Mouse (Mus musculus) limb, embryonic 10.5 days (tissue): ENCODE measurements around the gene Gpm6a. TPM values are rescaled to one million over a fixed set of nuclear protein-coding genes. Genes with fewer than 3 reads are reported as not detected.

Experiments
- polyA plus RNA-seq: library from polyadenylated mRNA; unstranded; fragments of >200 nt; fragmentation: Nextera tagmentation; extraction: Ambion mirVana; gene quantifications from 2 replicates; pipeline ENCODE4 v1.2.1, GENCODE M21; 2016

The Gpm6a gene
- polyA plus RNA-seq, 1 experiment from 2014 or later = 2.2 TPM

Other genes starting within 250 kb of the Gpm6a start
- 1.7 and 1.9 TPM in 2 replicates for gene Wdr17, start 67.7 kb upstream of the Gpm6a start, polyA plus RNA-seq